Mouse (Mus musculus): ENCODE data around the gene Dhrs7c.

Gene Dhrs7c

GRCm38 (mm10) chr11:67839810-67840209, 41.8 kb downstream of the Dhrs7c start:
- in situ Hi-C loops (cut with MboI, MseI) = no loop called here

- in situ Hi-C loops (cut with MboI, MseI) = no loop called here
Observed at GRCm38 (mm10) chr11:67845193-67845592, 47.2 kb downstream of the Dhrs7c start.

GRCm38 (mm10) chr11:67851770-67852169, 53.8 kb downstream of the Dhrs7c start:
- in situ Hi-C loops (cut with MboI, MseI) = no loop called here

GRCm38 (mm10) chr11:67853996-67854395, 56.0 kb downstream of the Dhrs7c start:
- in situ Hi-C loops (cut with MboI, MseI) = no loop called here

GRCm38 (mm10) chr11:67855035-67855434, 57.0 kb downstream of the Dhrs7c start:
- in situ Hi-C loops (cut with MboI, MseI) = no loop called here

- in situ Hi-C loops (cut with MboI, MseI) = no loop called here
Observed at GRCm38 (mm10) chr11:67858518-67858917, 60.5 kb downstream of the Dhrs7c start.

- in situ Hi-C loops (cut with MboI, MseI) = no loop called here
Observed at GRCm38 (mm10) chr11:67860743-67861398, 62.9 kb downstream of the Dhrs7c start.

- in situ Hi-C loops (cut with MboI, MseI) = no loop called here
Observed at GRCm38 (mm10) chr11:67861399-67861838, 63.4 kb downstream of the Dhrs7c start.

GRCm38 (mm10) chr11:67865100-67865499, 67.1 kb downstream of the Dhrs7c start:
- in situ Hi-C loops (cut with MboI, MseI) = no loop called here

All from T-helper 2 cell (primary cell).